Mouse (Mus musculus): ENCODE results near the gene Atp5d. TPM values are rescaled to one million over a fixed set of nuclear protein-coding genes. Genes with fewer than 3 reads are reported as not detected.

Gene Atp5d
- polyA plus RNA-seq, 1 experiment from 2014 or later: 391 TPM

GRCm38 (mm10) chr10:80136179-80136951 lies 2.1 kb upstream of the Atp5d start:
- no peak for ATAC-seq
- Histone ChIP-seq H3K4me3 (replicated peaks) (peak overlapping the region; percentile 83), H3K9ac (replicated peaks) (peak overlapping the region; percentile 98), H3K4me1 (replicated peaks) (peaks cover 60% of the 10 kb centered on the region), H3K4me2 (replicated peaks) (peak overlapping the region; percentile 90), H3K9me3 (no peaks in the 10 kb centered on the region), H3K36me3 (peaks cover 51% of the 10 kb centered on the region), H3K27ac (peak overlapping the region; percentile 95; the same call in 1 of the 2 replicates), H3K27me3 (peaks cover 21% of the 10 kb centered on the region)
- WGBS: 13% methylated on average over 49 of the region's 49 CpGs

- Histone ChIP-seq H3K9ac (replicated peaks) (peak overlapping the region; percentile 98), H3K27ac (peak overlapping the region; percentile 95), H3K4me2 (replicated peaks) (peak overlapping the region; percentile 90), H3K4me1 (replicated peaks) (peaks cover 58% of the 10 kb centered on the region), H3K36me3 (peaks cover 44% of the 10 kb centered on the region), H3K9me3 (no peaks in the 10 kb centered on the region), H3K27me3 (peaks cover 21% of the 10 kb centered on the region), H3K4me3 (replicated peaks) (peak overlapping the region; percentile 83)
- peak; percentile 7; the same call in 1 of the 2 replicates for ATAC-seq
- 3% methylated on average over 29 of the region's 29 CpGs for WGBS
Measured at GRCm38 (mm10) chr10:80136952-80137625, 1.3 kb upstream of the Atp5d start.

- WGBS: under 1% methylated on average over 26 of the region's 33 CpGs
- Histone ChIP-seq H3K4me2 (replicated peaks) (peak overlapping the region; percentile 90), H3K27ac (peak overlapping the region; percentile 95), H3K9ac (replicated peaks) (peak overlapping the region; percentile 98), H3K36me3 (peaks cover 36% of the 10 kb centered on the region), H3K4me1 (replicated peaks) (peaks cover 59% of the 10 kb centered on the region), H3K4me3 (replicated peaks) (peak overlapping the region; percentile 83), H3K27me3 (peaks cover 21% of the 10 kb centered on the region), H3K9me3 (no peaks in the 10 kb centered on the region)
- no peak for ATAC-seq
Measured at GRCm38 (mm10) chr10:80137626-80138552, 543 bp upstream of the Atp5d start.

- peaks cover 21% of the 10 kb centered on the region for H3K27me3 ChIP-seq
- H3K4me3 ChIP-seq (replicated peaks): peak overlapping the region; percentile 83
- peaks cover 32% of the 10 kb centered on the region for H3K36me3 ChIP-seq
- H3K9me3 ChIP-seq: no peaks in the 10 kb centered on the region
- H3K9ac ChIP-seq (replicated peaks): peak overlapping the region; percentile 98
- H3K27ac ChIP-seq: peak overlapping the region; percentile 95
- WGBS: 0% methylated on average over 10 of the region's 10 CpGs
- H3K4me1 ChIP-seq (replicated peaks): peaks cover 69% of the 10 kb centered on the region
- ATAC-seq: peak; percentile 0; the same call in 1 of the 2 replicates
- H3K4me2 ChIP-seq (replicated peaks): peak overlapping the region; percentile 90
Measured at GRCm38 (mm10) chr10:80139439-80139775, 975 bp downstream of the Atp5d start.

- no peak overlapping the region for H3K9ac ChIP-seq (replicated peaks)
- H3K36me3 ChIP-seq: peaks cover 32% of the 10 kb centered on the region
- no peaks in the 10 kb centered on the region for H3K9me3 ChIP-seq
- H3K27ac ChIP-seq: peak overlapping the region; percentile 95; the same call in 1 of the 2 replicates
- peak overlapping the region; percentile 83; the same call in 1 of the 2 replicates for H3K4me3 ChIP-seq (replicated peaks)
- H3K4me1 ChIP-seq (replicated peaks): peaks cover 74% of the 10 kb centered on the region
- WGBS: 75% methylated on average over 11 of the region's 11 CpGs
- peak overlapping the region; percentile 90; the same call in 1 of the 2 replicates for H3K4me2 ChIP-seq (replicated peaks)
- peaks cover 20% of the 10 kb centered on the region for H3K27me3 ChIP-seq
- no peak for ATAC-seq
Measured at GRCm38 (mm10) chr10:80139975-80140665, 1.7 kb downstream of the Atp5d start.

GRCm38 (mm10) chr10:80140666-80141035 lies 2.2 kb downstream of the Atp5d start, which contains the start of gene Cbarp:
Gene Cbarp (minus strand): TSS chr10:80140835.
- Histone ChIP-seq H3K4me1 (replicated peaks) (peaks cover 80% of the 10 kb centered on the region), H3K36me3 (peaks cover 31% of the 10 kb centered on the region), H3K4me3 (replicated peaks) (peak within 1 kb of the TSS; percentile 83), H3K27me3 (peaks cover 14% of the 10 kb centered on the region), H3K9ac (replicated peaks) (peak within 1 kb of the TSS; percentile 98; the same call in 1 of the 2 replicates), H3K4me2 (replicated peaks) (peak within 1 kb of the TSS; percentile 90), H3K27ac (peak within 1 kb of the TSS; percentile 95), H3K9me3 (no peaks in the 10 kb centered on the region)
- 77% methylated on average over 5 of the region's 10 CpGs for WGBS
- ATAC-seq: no peak

- peak overlapping the region; percentile 78 for H3K4me2 ChIP-seq (replicated peaks)
- H3K4me3 ChIP-seq (replicated peaks): peak overlapping the region; percentile 63
- peak overlapping the region; percentile 59; the same call in 1 of the 2 replicates for H3K9ac ChIP-seq (replicated peaks)
- 0% methylated on average over 28 of the region's 29 CpGs for WGBS
- H3K27ac ChIP-seq: peak overlapping the region; percentile 86
- H3K9me3 ChIP-seq: no peaks in the 10 kb centered on the region
- H3K4me1 ChIP-seq (replicated peaks): peaks cover 82% of the 10 kb centered on the region
- peaks cover 31% of the 10 kb centered on the region for H3K36me3 ChIP-seq
- H3K27me3 ChIP-seq: peaks cover 8% of the 10 kb centered on the region
- ATAC-seq: peak; percentile 40
Measured at GRCm38 (mm10) chr10:80141243-80141642, 2.8 kb downstream of the Atp5d start.

- Histone ChIP-seq H3K4me2 (replicated peaks) (peak overlapping the region; percentile 78), H3K36me3 (peaks cover 31% of the 10 kb centered on the region), H3K4me3 (replicated peaks) (peak overlapping the region; percentile 63), H3K27me3 (peaks cover 1% of the 10 kb centered on the region), H3K27ac (peak overlapping the region; percentile 86), H3K9ac (replicated peaks) (peak overlapping the region; percentile 85), H3K4me1 (replicated peaks) (peaks cover 78% of the 10 kb centered on the region), H3K9me3 (no peaks in the 10 kb centered on the region)
- ATAC-seq: peak; percentile 83
- 1% methylated on average over 43 of the region's 43 CpGs for WGBS
Measured at GRCm38 (mm10) chr10:80141786-80142529, 3.5 kb downstream of the Atp5d start.

GRCm38 (mm10) chr10:80142530-80142925 lies 4.1 kb downstream of the Atp5d start:
- 1% methylated on average over 15 of the region's 15 CpGs for WGBS
- H3K9ac ChIP-seq (replicated peaks): peak overlapping the region; percentile 85
- peak overlapping the region; percentile 78 for H3K4me2 ChIP-seq (replicated peaks)
- no peaks in the 10 kb centered on the region for H3K9me3 ChIP-seq
- peak overlapping the region; percentile 78 for H3K27ac ChIP-seq
- peaks cover 31% of the 10 kb centered on the region for H3K36me3 ChIP-seq
- peak overlapping the region; percentile 63 for H3K4me3 ChIP-seq (replicated peaks)
- H3K27me3 ChIP-seq: no peaks in the 10 kb centered on the region
- no peak for ATAC-seq
- peaks cover 78% of the 10 kb centered on the region for H3K4me1 ChIP-seq (replicated peaks)

- peaks cover 31% of the 10 kb centered on the region for H3K36me3 ChIP-seq
- H3K4me3 ChIP-seq (replicated peaks): peak overlapping the region; percentile 63; the same call in 1 of the 2 replicates
- no peak overlapping the region for H3K27ac ChIP-seq
- WGBS: 93% methylated on average over 7 of the region's 7 CpGs
- no peaks in the 10 kb centered on the region for H3K9me3 ChIP-seq
- no peak for ATAC-seq
- H3K4me1 ChIP-seq (replicated peaks): peaks cover 72% of the 10 kb centered on the region
- no peaks in the 10 kb centered on the region for H3K27me3 ChIP-seq
- no peak overlapping the region for H3K9ac ChIP-seq (replicated peaks)
- H3K4me2 ChIP-seq (replicated peaks): 0 out of 2 replicates have a peak overlapping the region, but pooled peaks have one; percentile 6
Measured at GRCm38 (mm10) chr10:80143664-80144063, 5.2 kb downstream of the Atp5d start.
